Mouse (Mus musculus): ENCODE measurements around the gene Tcf15. TPM values are rescaled to one million over a fixed set of nuclear protein-coding genes. Genes with fewer than 3 reads are reported as not detected.
A peak's percentile ranks its signal among the peaks of the same experiment; 100 is the strongest.

Tcf15 gene
- polyA plus RNA-seq, 1 experiment from 2014 or later, result 3.4 TPM

GRCm38 (mm10) chr2:152132691-152133090 is 10.7 kb upstream of the Tcf15 start:
- DNase-seq (ENCODE audit: low spot score) (no peak), ATAC-seq (replicated peaks; ENCODE audit: low FRiP score) (no peak)
- Histone ChIP-seq H3K36me3 (ENCODE audit: control insufficient read depth, insufficient read depth, low read length) (no peaks in the 10 kb centered on the region), H3K27ac (ENCODE audit: low read depth, low read length) (no peak overlapping the region), H3K27me3 (ENCODE audit: control insufficient read depth, insufficient read depth, low read length) (no peaks in the 10 kb centered on the region), H3K4me2 (ENCODE audit: low read depth, low read length, severe bottlenecking) (no peak overlapping the region), H3K4me1 (replicated peaks; ENCODE audit: control insufficient read depth, insufficient read depth, low read length) (no peaks in the 10 kb centered on the region), H3K9me3 (ENCODE audit: control insufficient read depth, low read length) (no peaks in the 10 kb centered on the region), H3K9ac (ENCODE audit: low read length) (no peak overlapping the region), H3K4me3 (ENCODE audit: low read depth, low read length) (no peak overlapping the region)
- 83% methylated on average over 8 of the region's 8 CpGs for WGBS

- no peak overlapping the region for H3K9ac ChIP-seq (ENCODE audit: low read length)
- DNase-seq (ENCODE audit: low spot score) (no peak), ATAC-seq (replicated peaks; ENCODE audit: low FRiP score) (no peak)
- no peak overlapping the region for H3K27ac ChIP-seq (ENCODE audit: low read depth, low read length)
- H3K27me3 ChIP-seq (ENCODE audit: control insufficient read depth, insufficient read depth, low read length), result peaks cover 22% of the 10 kb centered on the region
- H3K4me2 ChIP-seq (ENCODE audit: low read depth, low read length, severe bottlenecking), result no peak overlapping the region
- no peaks in the 10 kb centered on the region for H3K36me3 ChIP-seq (ENCODE audit: control insufficient read depth, insufficient read depth, low read length)
- H3K4me3 ChIP-seq (ENCODE audit: low read depth, low read length), result no peak overlapping the region
- no peaks in the 10 kb centered on the region for H3K9me3 ChIP-seq (ENCODE audit: control insufficient read depth, low read length)
- H3K4me1 ChIP-seq (replicated peaks; ENCODE audit: control insufficient read depth, insufficient read depth, low read length), result peaks cover 15% of the 10 kb centered on the region
- 70% methylated on average over 10 of the region's 10 CpGs for WGBS
Measured at GRCm38 (mm10) chr2:152139191-152139987, 4.0 kb upstream of the Tcf15 start.

GRCm38 (mm10) chr2:152140941-152141340 is 2.4 kb upstream of the Tcf15 start:
- Histone ChIP-seq H3K36me3 (ENCODE audit: control insufficient read depth, insufficient read depth, low read length) (no peaks in the 10 kb centered on the region), H3K4me3 (ENCODE audit: low read depth, low read length) (no peak overlapping the region), H3K27ac (ENCODE audit: low read depth, low read length) (no peak overlapping the region), H3K9ac (ENCODE audit: low read length) (no peak overlapping the region), H3K9me3 (ENCODE audit: control insufficient read depth, low read length) (no peaks in the 10 kb centered on the region), H3K4me2 (ENCODE audit: low read depth, low read length, severe bottlenecking) (no peak overlapping the region), H3K27me3 (ENCODE audit: control insufficient read depth, insufficient read depth, low read length) (peaks cover 36% of the 10 kb centered on the region), H3K4me1 (replicated peaks; ENCODE audit: control insufficient read depth, insufficient read depth, low read length) (peaks cover 15% of the 10 kb centered on the region)
- DNase-seq (ENCODE audit: low spot score) (no peak), ATAC-seq (replicated peaks; ENCODE audit: low FRiP score) (no peak)
- WGBS, result 23% methylated on average over 11 of the region's 11 CpGs

DNA sequence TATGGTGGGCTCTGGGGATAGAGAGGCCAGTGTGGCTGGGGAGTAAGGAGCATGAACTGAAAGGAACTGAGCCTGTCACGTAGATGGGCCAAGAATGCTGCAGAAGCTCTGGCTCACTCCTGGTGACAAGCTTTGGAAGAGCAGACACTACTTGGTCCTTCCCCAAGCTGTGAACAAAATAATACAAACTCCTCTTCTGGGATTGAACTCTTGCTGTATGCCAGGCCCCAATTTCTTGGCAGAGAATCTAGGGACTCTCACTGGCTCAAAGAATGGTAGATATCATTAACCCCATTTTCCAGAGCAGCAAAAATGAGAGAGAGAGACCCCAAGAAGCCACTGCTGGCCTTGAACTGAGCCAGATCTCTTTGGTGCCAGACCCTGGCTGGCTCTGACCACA is 1.9 kb upstream of the Tcf15 start:
- Histone ChIP-seq H3K27ac (ENCODE audit: low read depth, low read length) (no peak overlapping the region), H3K4me2 (ENCODE audit: low read depth, low read length, severe bottlenecking) (peak overlapping the region; percentile 45; the same call in 1 of the 2 replicates), H3K27me3 (ENCODE audit: control insufficient read depth, insufficient read depth, low read length) (peaks cover 36% of the 10 kb centered on the region), H3K9ac (ENCODE audit: low read length) (no peak overlapping the region), H3K4me1 (replicated peaks; ENCODE audit: control insufficient read depth, insufficient read depth, low read length) (peaks cover 15% of the 10 kb centered on the region), H3K9me3 (ENCODE audit: control insufficient read depth, low read length) (no peaks in the 10 kb centered on the region), H3K4me3 (ENCODE audit: low read depth, low read length) (no peak overlapping the region), H3K36me3 (ENCODE audit: control insufficient read depth, insufficient read depth, low read length) (no peaks in the 10 kb centered on the region)
- 45% methylated on average over 1 of the region's 1 CpGs for WGBS
- no peak for ATAC-seq (replicated peaks; ENCODE audit: low FRiP score)
- DNase-seq (ENCODE audit: low spot score), result no peak

GRCm38 (mm10) chr2:152142046-152142445 is 1.3 kb upstream of the Tcf15 start:
- WGBS, result under 1% methylated on average over 13 of the region's 13 CpGs
- Histone ChIP-seq H3K4me2 (ENCODE audit: low read depth, low read length, severe bottlenecking) (peak overlapping the region; percentile 45), H3K36me3 (ENCODE audit: control insufficient read depth, insufficient read depth, low read length) (no peaks in the 10 kb centered on the region), H3K4me3 (ENCODE audit: low read depth, low read length) (peak overlapping the region; percentile 18), H3K27me3 (ENCODE audit: control insufficient read depth, insufficient read depth, low read length) (peaks cover 36% of the 10 kb centered on the region), H3K9me3 (ENCODE audit: control insufficient read depth, low read length) (no peaks in the 10 kb centered on the region), H3K9ac (ENCODE audit: low read length) (peak overlapping the region; percentile 28; the same call in 1 of the 2 replicates), H3K27ac (ENCODE audit: low read depth, low read length) (no peak overlapping the region), H3K4me1 (replicated peaks; ENCODE audit: control insufficient read depth, insufficient read depth, low read length) (peaks cover 15% of the 10 kb centered on the region)
- ATAC-seq (replicated peaks; ENCODE audit: low FRiP score) (peak; percentile 45), DNase-seq (ENCODE audit: low spot score) (peak; percentile 67)

GRCm38 (mm10) chr2:152142571-152142970 is 790 bp upstream of the Tcf15 start:
- 3% methylated on average over 11 of the region's 11 CpGs for whole genome bisulfite sequencing
- H3K4me3 ChIP-seq (ENCODE audit: low read depth, low read length), result 0 out of 2 replicates have a peak overlapping the region, but pooled peaks have one; percentile 41
- peaks cover 15% of the 10 kb centered on the region for H3K4me1 ChIP-seq (replicated peaks; ENCODE audit: control insufficient read depth, insufficient read depth, low read length)
- no peaks in the 10 kb centered on the region for H3K9me3 ChIP-seq (ENCODE audit: control insufficient read depth, low read length)
- DNase-seq (ENCODE audit: low spot score) (no peak), ATAC-seq (replicated peaks; ENCODE audit: low FRiP score) (no peak)
- H3K4me2 ChIP-seq (ENCODE audit: low read depth, low read length, severe bottlenecking), result peak overlapping the region; percentile 88; the same call in 1 of the 2 replicates
- H3K36me3 ChIP-seq (ENCODE audit: control insufficient read depth, insufficient read depth, low read length), result no peaks in the 10 kb centered on the region
- peaks cover 36% of the 10 kb centered on the region for H3K27me3 ChIP-seq (ENCODE audit: control insufficient read depth, insufficient read depth, low read length)
- no peak overlapping the region for H3K9ac ChIP-seq (ENCODE audit: low read length)
- no peak overlapping the region for H3K27ac ChIP-seq (ENCODE audit: low read depth, low read length)

DNA sequence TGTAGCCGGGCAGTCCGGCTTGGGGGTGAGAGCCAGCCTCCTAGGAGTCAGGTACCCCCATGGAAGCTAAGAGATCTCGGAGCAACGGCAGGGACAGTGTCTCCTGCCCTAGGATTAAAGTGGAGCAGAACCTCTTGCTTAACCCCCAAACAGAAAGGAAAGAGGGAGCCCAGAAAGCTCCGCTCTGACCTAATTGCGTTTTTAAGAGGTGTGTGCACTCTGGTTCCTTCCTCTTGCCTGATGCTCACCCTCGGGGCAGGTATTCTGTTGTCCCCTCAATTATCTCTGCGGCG is 743 bp downstream of the Tcf15 start:
- Histone ChIP-seq H3K27ac (ENCODE audit: low read depth, low read length) (no peak overlapping the region), H3K9me3 (ENCODE audit: control insufficient read depth, low read length) (no peaks in the 10 kb centered on the region), H3K27me3 (ENCODE audit: control insufficient read depth, insufficient read depth, low read length) (peaks cover 36% of the 10 kb centered on the region), H3K9ac (ENCODE audit: low read length) (no peak overlapping the region; the same call in 1 of the 2 replicates), H3K4me2 (ENCODE audit: low read depth, low read length, severe bottlenecking) (peak overlapping the region; percentile 88), H3K36me3 (ENCODE audit: control insufficient read depth, insufficient read depth, low read length) (no peaks in the 10 kb centered on the region), H3K4me3 (ENCODE audit: low read depth, low read length) (peak overlapping the region; percentile 41), H3K4me1 (replicated peaks; ENCODE audit: control insufficient read depth, insufficient read depth, low read length) (peaks cover 15% of the 10 kb centered on the region)
- 18% methylated on average over 9 of the region's 9 CpGs for WGBS
- ATAC-seq (replicated peaks; ENCODE audit: low FRiP score) (no peak), DNase-seq (ENCODE audit: low spot score) (no peak)

DNA sequence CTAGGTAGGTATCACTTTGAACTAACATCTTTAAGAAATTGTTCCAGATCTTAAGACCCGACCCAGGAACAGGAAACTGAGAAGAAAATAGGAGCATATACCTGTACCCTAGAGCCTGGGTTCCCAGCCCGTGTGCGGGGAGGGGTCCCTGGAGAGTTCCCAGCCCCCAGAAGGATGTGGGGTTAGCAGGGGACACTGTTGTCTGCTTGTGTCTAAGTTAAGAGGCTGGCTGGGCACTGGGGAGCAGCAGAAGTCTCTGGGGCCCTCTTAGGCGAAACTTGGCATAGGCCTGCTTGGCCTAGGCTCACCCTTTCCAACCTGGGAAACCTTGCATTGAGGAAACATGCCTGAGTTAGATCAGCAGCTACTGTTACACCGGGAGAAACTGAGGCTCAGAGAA is 1.1 kb downstream of the Tcf15 start:
- Histone ChIP-seq H3K4me1 (replicated peaks; ENCODE audit: control insufficient read depth, insufficient read depth, low read length) (peaks cover 14% of the 10 kb centered on the region), H3K4me3 (ENCODE audit: low read depth, low read length) (no peak overlapping the region), H3K9me3 (ENCODE audit: control insufficient read depth, low read length) (no peaks in the 10 kb centered on the region), H3K27ac (ENCODE audit: low read depth, low read length) (no peak overlapping the region), H3K9ac (ENCODE audit: low read length) (no peak overlapping the region), H3K27me3 (ENCODE audit: control insufficient read depth, insufficient read depth, low read length) (peaks cover 36% of the 10 kb centered on the region), H3K4me2 (ENCODE audit: low read depth, low read length, severe bottlenecking) (no peak overlapping the region; the same call in 1 of the 2 replicates), H3K36me3 (ENCODE audit: control insufficient read depth, insufficient read depth, low read length) (no peaks in the 10 kb centered on the region)
- ATAC-seq (replicated peaks; ENCODE audit: low FRiP score), result no peak
- WGBS, result 54% methylated on average over 5 of the region's 5 CpGs
- peak; percentile 44 for DNase-seq (ENCODE audit: low spot score)

DNA sequence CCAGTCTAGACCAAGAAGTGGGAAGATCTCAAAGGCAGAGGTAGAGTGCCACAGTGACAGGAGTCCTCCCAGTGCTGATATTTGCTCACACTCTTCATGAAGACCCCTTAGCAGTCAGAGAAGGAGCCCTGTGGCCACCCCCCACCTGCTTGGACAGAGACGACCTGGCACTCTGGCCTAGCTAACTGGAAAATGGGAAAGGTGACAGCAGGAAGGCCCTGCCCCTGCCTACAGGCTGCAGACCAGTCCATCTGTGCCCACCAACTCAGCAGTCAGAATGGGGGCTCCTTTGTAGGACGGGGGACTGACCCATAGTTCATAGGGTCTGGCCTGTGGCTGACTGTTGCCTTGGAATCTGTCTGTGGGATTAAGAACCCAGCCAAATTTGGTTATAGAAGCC is 2.4 kb downstream of the Tcf15 start:
- ATAC-seq (replicated peaks; ENCODE audit: low FRiP score) (no peak), DNase-seq (ENCODE audit: low spot score) (peak; percentile 48)
- H3K27me3 ChIP-seq (ENCODE audit: control insufficient read depth, insufficient read depth, low read length), result peaks cover 36% of the 10 kb centered on the region
- H3K36me3 ChIP-seq (ENCODE audit: control insufficient read depth, insufficient read depth, low read length), result no peaks in the 10 kb centered on the region
- H3K9ac ChIP-seq (ENCODE audit: low read length), result no peak overlapping the region
- H3K4me3 ChIP-seq (ENCODE audit: low read depth, low read length), result no peak overlapping the region
- peaks cover 14% of the 10 kb centered on the region for H3K4me1 ChIP-seq (replicated peaks; ENCODE audit: control insufficient read depth, insufficient read depth, low read length)
- H3K27ac ChIP-seq (ENCODE audit: low read depth, low read length), result no peak overlapping the region
- no peak overlapping the region for H3K4me2 ChIP-seq (ENCODE audit: low read depth, low read length, severe bottlenecking)
- WGBS, result 54% methylated on average over 2 of the region's 2 CpGs
- no peaks in the 10 kb centered on the region for H3K9me3 ChIP-seq (ENCODE audit: control insufficient read depth, low read length)
